Mouse (Mus musculus): ENCODE measurements around the gene Ppm1h. TPM values are rescaled to one million over a fixed set of nuclear protein-coding genes. Genes with fewer than 3 reads are reported as not detected.
A peak's percentile ranks its signal among the peaks of the same experiment; 100 is the strongest.

Ppm1h gene
- polyA plus RNA-seq, 1 experiment from 2014 or later, result 10.4 TPM

GRCm38 (mm10) chr10:122912701-122913368 is 234.3 kb downstream of the Ppm1h start:
- Histone ChIP-seq H3K9me3 (ENCODE audit: low read length) (no peaks in the 10 kb centered on the region), H3K4me2 (replicated peaks; ENCODE audit: low read depth, low read length) (peak overlapping the region; percentile 42), H3K9ac (replicated peaks; ENCODE audit: low read depth) (no peak overlapping the region), H3K4me1 (ENCODE audit: insufficient read depth, low read depth, low read length) (no peaks in the 10 kb centered on the region), H3K36me3 (ENCODE audit: insufficient read depth, low read length) (no peaks in the 10 kb centered on the region), H3K27ac (ENCODE audit: low read length) (peak overlapping the region; percentile 82), H3K27me3 (replicated peaks; ENCODE audit: insufficient read depth, low read length) (no peaks in the 10 kb centered on the region), H3K4me3 (ENCODE audit: low read depth, low read length) (peak overlapping the region; percentile 10; the same call in 1 of the 2 replicates)
- DNase-seq (ENCODE audit: low spot score) (peak; percentile 89), ATAC-seq (peak; percentile 92)
- TF ChIP-seq EP300 (IDR thresholded peaks at IDR 0.05) (no peak), CTCF (IDR thresholded peaks at IDR 0.05) (no peak)
- 9% methylated on average over 19 of the region's 19 CpGs for WGBS

DNA sequence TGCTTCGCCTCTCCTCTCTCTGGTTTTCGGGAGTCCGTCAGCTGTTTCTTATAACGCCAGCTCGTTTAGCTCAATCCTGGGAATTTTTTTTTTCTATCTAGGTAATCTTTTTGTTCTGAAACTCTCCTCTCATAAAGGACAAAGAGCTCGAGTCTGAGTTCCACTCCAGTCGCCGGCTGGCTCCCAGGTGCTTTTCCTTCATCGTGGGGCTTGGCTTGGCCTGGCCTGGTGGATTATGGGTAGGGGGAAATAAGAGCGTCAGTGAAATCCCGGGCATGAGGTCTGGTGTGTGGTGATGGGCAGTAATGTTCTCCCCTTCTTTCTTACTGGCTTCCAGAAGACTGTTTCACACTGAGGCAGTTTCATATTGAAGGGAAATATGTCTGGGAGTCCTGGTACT is 234.8 kb downstream of the Ppm1h start:
- no peak overlapping the region for H3K4me3 ChIP-seq (ENCODE audit: low read depth, low read length)
- no peak overlapping the region for H3K9ac ChIP-seq (replicated peaks; ENCODE audit: low read depth)
- 46% methylated on average over 11 of the region's 11 CpGs for WGBS

DNA sequence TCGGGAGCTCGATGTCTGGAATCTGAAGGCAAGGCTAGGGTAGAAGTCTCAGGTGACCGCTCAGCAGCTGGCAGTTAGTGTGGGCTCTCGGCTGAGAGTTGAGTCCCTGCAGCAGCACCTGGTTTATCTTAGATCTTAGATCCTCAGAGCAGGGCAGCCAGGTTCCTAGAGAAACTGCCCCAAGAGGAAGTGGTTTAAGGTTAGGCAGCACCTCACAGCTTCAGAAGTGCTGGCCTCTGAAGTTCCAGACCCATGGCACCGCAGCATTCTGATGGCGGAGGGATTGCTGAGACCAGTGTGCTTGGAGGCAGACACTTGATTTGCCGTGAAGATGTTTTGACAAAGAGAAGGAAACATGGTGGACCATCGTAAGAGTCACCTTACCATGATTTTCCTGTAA is 237.3 kb downstream of the Ppm1h start:
- Histone ChIP-seq H3K4me2 (replicated peaks; ENCODE audit: low read depth, low read length) (no peak overlapping the region), H3K27ac (ENCODE audit: low read length) (no peak overlapping the region), H3K27me3 (replicated peaks; ENCODE audit: insufficient read depth, low read length) (no peaks in the 10 kb centered on the region), H3K4me3 (ENCODE audit: low read depth, low read length) (no peak overlapping the region), H3K9ac (replicated peaks; ENCODE audit: low read depth) (no peak overlapping the region), H3K4me1 (ENCODE audit: insufficient read depth, low read depth, low read length) (no peaks in the 10 kb centered on the region), H3K9me3 (ENCODE audit: low read length) (no peaks in the 10 kb centered on the region), H3K36me3 (ENCODE audit: insufficient read depth, low read length) (no peaks in the 10 kb centered on the region)
- ATAC-seq (no peak), DNase-seq (ENCODE audit: low spot score) (no peak)
- no peak for TF ChIP-seq EP300 (IDR thresholded peaks at IDR 0.05)
- no peak for TF ChIP-seq CTCF (IDR thresholded peaks at IDR 0.05)
- 77% methylated on average over 8 of the region's 8 CpGs for WGBS

More for the DNA sequence above, 234.8 kb downstream of the Ppm1h start:
- Histone ChIP-seq H3K4me2 (replicated peaks; ENCODE audit: low read depth, low read length) (peak overlapping the region; percentile 42; the same call in 1 of the 2 replicates), H3K27ac (ENCODE audit: low read length) (peak overlapping the region; percentile 82), H3K9me3 (ENCODE audit: low read length) (no peaks in the 10 kb centered on the region), H3K27me3 (replicated peaks; ENCODE audit: insufficient read depth, low read length) (no peaks in the 10 kb centered on the region), H3K4me1 (ENCODE audit: insufficient read depth, low read depth, low read length) (no peaks in the 10 kb centered on the region), H3K36me3 (ENCODE audit: insufficient read depth, low read length) (no peaks in the 10 kb centered on the region)
- DNase-seq (ENCODE audit: low spot score) (no peak), ATAC-seq (no peak)
- TF ChIP-seq CTCF (IDR thresholded peaks at IDR 0.05) (no peak), EP300 (IDR thresholded peaks at IDR 0.05) (no peak)

DNA sequence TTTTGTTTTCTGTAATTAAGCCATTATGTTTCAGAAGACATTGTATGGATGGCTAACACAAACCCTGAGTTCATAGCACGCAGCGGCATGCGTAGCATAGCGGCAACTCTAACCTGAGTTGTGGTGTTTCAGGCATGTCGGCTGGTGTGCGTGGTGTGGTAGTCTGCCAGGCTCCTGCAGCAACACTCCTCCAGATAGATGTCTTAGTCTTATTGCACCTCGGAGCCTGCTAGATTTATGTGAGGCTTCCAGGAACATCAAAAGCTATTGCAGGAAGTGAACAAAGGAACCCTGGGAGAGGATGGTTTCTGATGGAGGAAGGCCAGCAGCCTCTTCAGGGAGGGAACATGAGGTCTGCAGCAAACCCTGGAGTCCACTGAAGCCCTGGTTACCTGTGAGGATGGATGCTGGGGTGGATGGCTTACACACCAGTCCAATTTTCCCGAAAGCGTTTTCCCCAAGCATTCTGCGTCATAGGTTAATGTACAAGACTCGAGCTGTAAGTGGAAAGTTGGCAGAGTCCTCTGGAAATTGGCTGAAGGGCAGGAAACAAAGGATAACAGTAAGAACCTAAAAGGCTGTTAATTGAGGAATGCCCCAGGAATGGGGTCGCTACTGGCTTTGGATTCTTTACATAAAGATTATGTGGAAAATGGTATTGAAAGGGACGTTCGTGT is 239.2 kb downstream of the Ppm1h start:
- no peaks in the 10 kb centered on the region for H3K36me3 ChIP-seq (ENCODE audit: insufficient read depth, low read length)
- ATAC-seq (no peak), DNase-seq (ENCODE audit: low spot score) (no peak)
- H3K4me3 ChIP-seq (ENCODE audit: low read depth, low read length), result no peak overlapping the region
- no peak overlapping the region for H3K27ac ChIP-seq (ENCODE audit: low read length)
- H3K4me1 ChIP-seq (ENCODE audit: insufficient read depth, low read depth, low read length), result no peaks in the 10 kb centered on the region
- H3K9me3 ChIP-seq (ENCODE audit: low read length), result no peaks in the 10 kb centered on the region
- WGBS, result 82% methylated on average over 14 of the region's 14 CpGs
- no peaks in the 10 kb centered on the region for H3K27me3 ChIP-seq (replicated peaks; ENCODE audit: insufficient read depth, low read length)
- no peak overlapping the region for H3K9ac ChIP-seq (replicated peaks; ENCODE audit: low read depth)
- TF ChIP-seq EP300 (IDR thresholded peaks at IDR 0.05), result no peak
- no peak for TF ChIP-seq CTCF (IDR thresholded peaks at IDR 0.05)
- H3K4me2 ChIP-seq (replicated peaks; ENCODE audit: low read depth, low read length), result no peak overlapping the region

- TF ChIP-seq EP300 (IDR thresholded peaks at IDR 0.05) (no peak), CTCF (IDR thresholded peaks at IDR 0.05) (no peak)
These were observed 239.7 kb downstream of the Ppm1h start for GRCm38 (mm10) chr10:122918325-122918694.

DNA sequence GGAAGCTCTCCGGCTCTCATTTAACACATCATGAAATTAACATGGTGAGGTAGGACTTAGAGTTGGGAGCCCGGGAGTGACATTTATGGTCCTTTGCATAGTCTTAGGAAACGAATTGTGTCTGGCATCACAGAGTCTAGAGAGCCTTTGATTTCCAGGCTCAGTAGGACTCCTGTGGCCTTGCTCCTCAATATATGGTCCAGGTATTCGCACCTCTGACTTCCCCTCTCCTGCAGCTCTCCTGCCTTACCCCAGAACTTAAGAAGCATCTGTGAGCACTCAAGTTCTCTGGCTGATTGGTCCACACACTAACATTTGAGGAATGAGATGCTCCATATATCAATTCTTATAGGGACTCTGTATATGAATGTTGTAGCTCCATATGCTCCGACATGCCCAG is 240.2 kb downstream of the Ppm1h start:
- Histone ChIP-seq H3K9ac (replicated peaks; ENCODE audit: low read depth) (no peak overlapping the region), H3K27ac (ENCODE audit: low read length) (no peak overlapping the region), H3K36me3 (ENCODE audit: insufficient read depth, low read length) (no peaks in the 10 kb centered on the region), H3K4me1 (ENCODE audit: insufficient read depth, low read depth, low read length) (no peaks in the 10 kb centered on the region), H3K4me2 (replicated peaks; ENCODE audit: low read depth, low read length) (no peak overlapping the region), H3K27me3 (replicated peaks; ENCODE audit: insufficient read depth, low read length) (no peaks in the 10 kb centered on the region), H3K9me3 (ENCODE audit: low read length) (no peaks in the 10 kb centered on the region), H3K4me3 (ENCODE audit: low read depth, low read length) (no peak overlapping the region)
- TF ChIP-seq CTCF (IDR thresholded peaks at IDR 0.05) (no peak), EP300 (IDR thresholded peaks at IDR 0.05) (no peak)
- 93% methylated on average over 5 of the region's 5 CpGs for WGBS
- ATAC-seq (no peak), DNase-seq (ENCODE audit: low spot score) (no peak)

More at GRCm38 (mm10) chr10:122918325-122918694, 239.7 kb downstream of the Ppm1h start:
- Histone ChIP-seq H3K4me3 (ENCODE audit: low read depth, low read length) (no peak overlapping the region), H3K27me3 (replicated peaks; ENCODE audit: insufficient read depth, low read length) (no peaks in the 10 kb centered on the region), H3K9ac (replicated peaks; ENCODE audit: low read depth) (no peak overlapping the region), H3K4me1 (ENCODE audit: insufficient read depth, low read depth, low read length) (no peaks in the 10 kb centered on the region), H3K36me3 (ENCODE audit: insufficient read depth, low read length) (no peaks in the 10 kb centered on the region), H3K4me2 (replicated peaks; ENCODE audit: low read depth, low read length) (no peak overlapping the region), H3K27ac (ENCODE audit: low read length) (no peak overlapping the region), H3K9me3 (ENCODE audit: low read length) (no peaks in the 10 kb centered on the region)
- WGBS, result 93% methylated on average over 9 of the region's 9 CpGs
- no peak for ATAC-seq
- no peak for DNase-seq (ENCODE audit: low spot score)

Data from lung, postnatal 0 days (tissue).